Mouse (Mus musculus) cortical plate, adult 2 months (tissue): ENCODE data around the gene Grm1. TPM values are rescaled to one million over a fixed set of nuclear protein-coding genes. Genes with fewer than 3 reads are reported as not detected.

Experiments
- H3K27ac ChIP-seq: fragments of 200-500 bp; 2 replicates; pipeline ENCODE4 v1.5.1; 2012; ENCODE audit warnings: low read length, control low read depth, inconsistent platforms; ENCODE audit not compliant: insufficient read depth
- H3K4me1 ChIP-seq: fragments of 200-500 bp; 2 replicates; pipeline ENCODE4 v1.6.1; 2011; ENCODE audit warnings: low read length; ENCODE audit not compliant: control insufficient read depth, insufficient read depth
- H3K4me3 ChIP-seq: fragments of 200-500 bp; 2 replicates; pipeline ENCODE4 v1.5.1; 2011; ENCODE audit warnings: mild to moderate bottlenecking, low read length, control low read depth; ENCODE audit not compliant: insufficient read depth
- CTCF ChIP-seq: fragments of 200-500 bp; IDR thresholded peaks from 2 replicates; pipeline ENCODE4 v1.5.1; 2011; ENCODE audit warnings: mild to moderate bottlenecking, control low read depth, low read length; ENCODE audit not compliant: insufficient read depth; ENCODE audit errors: extremely low read depth
- POLR2A ChIP-seq: fragments of 200-500 bp; IDR thresholded peaks from 2 replicates; pipeline ENCODE4 v1.6.1; 2011; ENCODE audit warnings: mild to moderate bottlenecking, low read length, control low read depth; ENCODE audit not compliant: insufficient read depth; ENCODE audit errors: extremely low read depth
- polyA plus RNA-seq: library from polyadenylated mRNA; depleted of rRNA; stranded (reverse); fragments of >200 nt; gene quantifications from 2 replicates; pipeline ENCODE4 v1.2.3, GENCODE M21; 2012

Gene Grm1
- polyA plus RNA-seq, 1 experiment, result 14.4 TPM

- Histone ChIP-seq H3K4me3 (no peak overlapping the region), H3K4me1 (no peaks in the 10 kb centered on the region), H3K27ac (no peak overlapping the region)
- TF ChIP-seq POLR2A, result no peak
- TF ChIP-seq CTCF, result no peak
Measured at GRCm38 (mm10) chr10:10760801-10761200, 321.4 kb downstream of the Grm1 start.

- Histone ChIP-seq H3K27ac (no peak overlapping the region), H3K4me3 (no peak overlapping the region), H3K4me1 (no peaks in the 10 kb centered on the region; the same call in 1 of the 2 replicates)
- no peak for TF ChIP-seq POLR2A
- no peak for TF ChIP-seq CTCF
Measured at GRCm38 (mm10) chr10:10751033-10751432, 331.1 kb downstream of the Grm1 start.

GRCm38 (mm10) chr10:10744097-10744496, 338.1 kb downstream of the Grm1 start:
- no peak overlapping the region for H3K4me3 ChIP-seq
- no peaks in the 10 kb centered on the region for H3K4me1 ChIP-seq
- no peak overlapping the region for H3K27ac ChIP-seq
- no peak for TF ChIP-seq POLR2A
- no peak for TF ChIP-seq CTCF

DNA sequence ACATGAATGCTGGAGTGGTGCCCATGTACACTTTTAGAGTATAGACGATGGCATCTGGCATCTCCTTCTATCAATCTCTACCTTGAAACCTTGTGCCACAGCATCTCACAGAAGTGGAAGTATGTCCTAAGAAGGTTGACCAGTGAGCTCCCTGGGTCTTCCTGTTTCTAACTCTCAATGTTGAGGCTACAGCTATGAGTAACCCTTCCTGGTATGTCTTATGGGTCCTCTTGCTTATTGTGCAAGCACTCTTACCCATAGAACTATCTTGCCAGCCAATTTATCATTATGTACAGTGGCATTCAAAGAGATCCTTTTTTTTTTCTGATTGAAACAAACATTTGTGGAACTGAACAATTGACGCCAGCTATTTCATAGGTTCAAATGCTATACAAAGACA, 340.0 kb downstream of the Grm1 start:
- Histone ChIP-seq H3K4me3 (no peak overlapping the region), H3K4me1 (no peaks in the 10 kb centered on the region), H3K27ac (no peak overlapping the region)
- TF ChIP-seq CTCF, result no peak
- TF ChIP-seq POLR2A, result no peak

GRCm38 (mm10) chr10:10741314-10741713, 340.8 kb downstream of the Grm1 start:
- no peak overlapping the region for H3K4me3 ChIP-seq
- TF ChIP-seq CTCF, result no peak
- no peak for TF ChIP-seq POLR2A
- H3K27ac ChIP-seq, result no peak overlapping the region
- no peaks in the 10 kb centered on the region for H3K4me1 ChIP-seq

- TF ChIP-seq POLR2A (no peak), CTCF (no peak)
- H3K27ac ChIP-seq, result no peak overlapping the region
- H3K4me3 ChIP-seq, result no peak overlapping the region
- H3K4me1 ChIP-seq, result no peaks in the 10 kb centered on the region
Measured at GRCm38 (mm10) chr10:10740729-10741128, 341.4 kb downstream of the Grm1 start.

DNA sequence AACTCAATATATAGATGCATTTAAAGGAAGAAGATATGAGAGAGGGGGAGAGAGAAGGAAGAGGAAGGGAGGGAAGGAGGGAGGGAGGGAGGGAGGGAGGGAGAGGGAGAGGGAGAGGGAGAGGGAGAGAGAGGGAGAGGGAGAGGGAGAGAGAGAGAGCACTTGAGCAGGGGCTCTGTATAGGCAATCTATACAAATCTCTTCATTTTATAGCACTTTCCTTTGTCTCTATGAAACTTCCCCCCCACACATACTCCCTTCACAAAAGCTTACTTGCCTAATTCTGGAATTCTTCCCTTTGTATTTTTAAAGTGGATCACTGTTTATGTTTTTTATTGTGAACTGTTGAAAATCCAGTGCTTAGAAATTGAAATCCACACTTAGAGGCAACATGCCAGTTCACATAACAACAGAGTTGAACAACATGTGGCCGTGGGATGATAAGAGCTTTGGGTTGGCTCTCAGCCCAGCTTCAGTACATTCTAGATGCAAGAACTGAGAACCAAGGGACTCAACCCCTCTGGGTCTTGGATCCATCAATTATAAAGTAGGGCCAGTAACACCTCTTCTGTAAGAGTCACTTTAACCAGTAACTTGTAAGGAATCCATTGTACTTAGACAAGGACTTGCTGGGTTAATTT, 345.0 kb downstream of the Grm1 start:
- no peak for TF ChIP-seq CTCF
- TF ChIP-seq POLR2A, result no peak
- H3K27ac ChIP-seq, result no peak overlapping the region
- H3K4me3 ChIP-seq, result no peak overlapping the region
- H3K4me1 ChIP-seq, result no peaks in the 10 kb centered on the region

- Histone ChIP-seq H3K27ac (no peak overlapping the region), H3K4me3 (no peak overlapping the region), H3K4me1 (no peaks in the 10 kb centered on the region)
- TF ChIP-seq CTCF, result no peak
Measured at GRCm38 (mm10) chr10:10734561-10734960, 347.6 kb downstream of the Grm1 start.

- Histone ChIP-seq H3K27ac (no peak overlapping the region), H3K4me3 (no peak overlapping the region), H3K4me1 (no peaks in the 10 kb centered on the region)
- TF ChIP-seq CTCF (no peak), POLR2A (no peak)
Measured at GRCm38 (mm10) chr10:10733092-10733491, 349.1 kb downstream of the Grm1 start.

DNA sequence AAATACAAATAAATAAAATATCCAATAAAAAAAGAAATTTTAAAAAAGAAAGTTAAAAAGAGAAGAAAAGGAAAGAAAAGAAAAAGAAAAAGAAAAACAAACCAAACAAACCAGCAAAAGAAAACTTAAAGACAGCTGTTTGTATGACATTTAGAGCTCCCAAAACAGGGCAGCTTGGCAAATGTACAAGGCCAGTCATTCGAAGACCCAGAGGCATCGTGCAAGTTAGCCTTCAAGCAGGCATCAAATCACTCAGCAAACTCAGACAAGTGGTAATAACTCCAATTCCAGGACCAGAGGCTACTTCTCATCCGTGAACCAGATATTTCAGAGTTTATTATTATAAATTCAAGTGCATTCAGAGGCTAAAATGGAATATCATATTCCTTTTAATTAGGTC, 355.7 kb downstream of the Grm1 start:
- Histone ChIP-seq H3K4me3 (no peak overlapping the region), H3K4me1 (no peaks in the 10 kb centered on the region), H3K27ac (no peak overlapping the region)
- no peak for TF ChIP-seq POLR2A
- no peak for TF ChIP-seq CTCF

DNA sequence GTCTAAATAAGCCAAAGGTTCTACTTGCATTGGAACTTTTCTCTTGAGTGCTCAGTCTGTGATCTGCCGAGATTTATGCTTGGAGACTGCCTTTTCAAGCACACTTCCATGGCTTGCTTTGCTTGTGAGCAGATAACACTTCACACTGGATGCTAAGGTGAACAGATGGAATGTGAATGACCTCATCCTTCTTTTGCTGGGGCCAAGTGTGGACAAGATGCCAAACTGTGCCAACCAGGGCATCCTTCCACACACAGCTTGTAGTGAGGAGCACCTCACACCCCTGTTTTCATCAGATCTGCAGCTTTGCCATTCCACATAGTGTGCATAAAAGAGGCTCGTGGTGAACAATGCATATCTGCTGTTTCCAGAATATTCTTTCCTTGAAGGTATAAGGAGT, 371.3 kb downstream of the Grm1 start:
- Histone ChIP-seq H3K4me3 (no peak overlapping the region), H3K4me1 (no peaks in the 10 kb centered on the region), H3K27ac (no peak overlapping the region)
- TF ChIP-seq POLR2A (no peak), CTCF (no peak)
